Mouse (Mus musculus) liver, adult 2 months (tissue): ENCODE measurements around the gene Actc1.

Experiments used
- CTCF ChIP-seq: fragments of 200-500 bp; IDR thresholded peaks from 2 replicates; pipeline ENCODE4 v1.5.1; 2011; ENCODE audit warnings: low read depth, low read length, control low read depth
- POLR2A ChIP-seq: fragments of 200-500 bp; IDR thresholded peaks from 2 replicates; pipeline ENCODE4 v1.6.1; 2011; ENCODE audit warnings: low read length, control low read depth; ENCODE audit not compliant: insufficient read depth; ENCODE audit errors: extremely low read depth

- TF ChIP-seq CTCF (no peak), POLR2A (no peak)
Measured at GRCm38 (mm10) chr2:114095348-114095747, 42.0 kb upstream of the Actc1 start.
